Mouse (Mus musculus): ENCODE results near the gene Aqp1. TPM values are rescaled to one million over a fixed set of nuclear protein-coding genes. Genes with fewer than 3 reads are reported as not detected.

The Aqp1 gene
- total and polyA plus RNA-seq, 3 experiments: 50.3 TPM; not detected in 2

GRCm38 (mm10) chr6:55384356-55384951 is 48.2 kb downstream of the Aqp1 start:
- H3K36me3 ChIP-seq (replicated peaks): no peaks in the 10 kb centered on the region
- H3K27me3 ChIP-seq (ENCODE audit: insufficient read depth, low read length): peaks cover 3% of the 10 kb centered on the region; the same call in 1 of the 2 replicates
- DNase-seq (ENCODE audit: low spot score) (no peak), ATAC-seq (ENCODE audit: extremely low read depth, insufficient number of reproducible peaks, low FRiP score, poor library complexity, severe bottlenecking) (no peak)
- no peak overlapping the region for H3K4me3 ChIP-seq (ENCODE audit: low read depth, low read length)
- no peaks in the 10 kb centered on the region for H3K9me3 ChIP-seq (replicated peaks)
- no peaks in the 10 kb centered on the region for H3K4me1 ChIP-seq (ENCODE audit: insufficient read depth, low read depth, low read length)
- no peak for TF ChIP-seq POLR2AphosphoS5 (IDR thresholded peaks at IDR 0.05; ENCODE audit: insufficient replicate concordance, low read depth, low read length)
- no peak for TF ChIP-seq GATA1 (IDR thresholded peaks at IDR 0.05; ENCODE audit: borderline replicate concordance, low read length)
- TF ChIP-seq TAL1 (conservative IDR thresholded peaks at IDR 0.05; ENCODE audit: low read depth, low read length): no peak
- no peak for TF ChIP-seq GATA2 (IDR thresholded peaks at IDR 0.05; ENCODE audit: borderline replicate concordance, low read depth, low read length)
- no peak for TF ChIP-seq CTCF (IDR thresholded peaks at IDR 0.05; ENCODE audit: low read depth, low read length)

GRCm38 (mm10) chr6:55388546-55389169 is 52.4 kb downstream of the Aqp1 start:
- no peak overlapping the region for H3K4me3 ChIP-seq (ENCODE audit: low read depth, low read length)
- DNase-seq (ENCODE audit: low spot score) (no peak), ATAC-seq (ENCODE audit: extremely low read depth, insufficient number of reproducible peaks, low FRiP score, poor library complexity, severe bottlenecking) (no peak)
- H3K27me3 ChIP-seq (ENCODE audit: insufficient read depth, low read length): no peaks in the 10 kb centered on the region; the same call in 1 of the 2 replicates
- H3K9me3 ChIP-seq (replicated peaks): no peaks in the 10 kb centered on the region
- no peaks in the 10 kb centered on the region for H3K4me1 ChIP-seq (ENCODE audit: insufficient read depth, low read depth, low read length)
- TF ChIP-seq CTCF (IDR thresholded peaks at IDR 0.05; ENCODE audit: low read depth, low read length) (no peak), GATA1 (IDR thresholded peaks at IDR 0.05; ENCODE audit: borderline replicate concordance, low read length) (no peak), GATA2 (IDR thresholded peaks at IDR 0.05; ENCODE audit: borderline replicate concordance, low read depth, low read length) (no peak)
- no peaks in the 10 kb centered on the region for H3K36me3 ChIP-seq (replicated peaks)

DNA sequence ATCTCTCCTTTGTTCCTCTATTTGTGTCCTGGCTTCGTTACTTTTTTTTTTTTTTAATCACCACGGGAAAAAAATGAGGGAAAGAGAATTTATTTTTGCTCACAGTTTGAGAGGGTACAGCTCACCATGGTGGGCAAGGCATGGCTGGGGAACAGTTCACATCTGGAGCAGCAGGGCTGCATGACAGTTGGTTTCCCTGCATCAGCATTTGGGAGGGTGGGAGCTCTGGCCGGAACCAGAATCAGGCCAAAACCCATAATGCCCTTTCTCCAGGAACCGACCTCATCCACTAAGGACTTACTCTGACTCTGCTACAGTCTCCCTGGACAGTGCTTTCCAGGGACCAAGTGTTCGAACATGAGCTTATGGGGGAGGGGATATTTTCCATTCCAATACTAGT is 53.1 kb downstream of the Aqp1 start:
- ATAC-seq (ENCODE audit: extremely low read depth, insufficient number of reproducible peaks, low FRiP score, poor library complexity, severe bottlenecking) (no peak), DNase-seq (ENCODE audit: low spot score) (no peak)
- Histone ChIP-seq H3K4me1 (ENCODE audit: insufficient read depth, low read depth, low read length) (no peaks in the 10 kb centered on the region), H3K4me3 (ENCODE audit: low read depth, low read length) (no peak overlapping the region), H3K9me3 (replicated peaks) (no peaks in the 10 kb centered on the region), H3K27me3 (ENCODE audit: insufficient read depth, low read length) (no peaks in the 10 kb centered on the region; the same call in 1 of the 2 replicates), H3K36me3 (replicated peaks) (no peaks in the 10 kb centered on the region)
- TF ChIP-seq GATA1 (IDR thresholded peaks at IDR 0.05; ENCODE audit: borderline replicate concordance, low read length) (no peak), CTCF (IDR thresholded peaks at IDR 0.05; ENCODE audit: low read depth, low read length) (no peak), POLR2AphosphoS5 (IDR thresholded peaks at IDR 0.05; ENCODE audit: insufficient replicate concordance, low read depth, low read length) (no peak), TAL1 (conservative IDR thresholded peaks at IDR 0.05; ENCODE audit: low read depth, low read length) (no peak), GATA2 (IDR thresholded peaks at IDR 0.05; ENCODE audit: borderline replicate concordance, low read depth, low read length) (no peak)

GRCm38 (mm10) chr6:55391814-55392213 is 55.6 kb downstream of the Aqp1 start:
- Histone ChIP-seq H3K9me3 (replicated peaks) (no peaks in the 10 kb centered on the region), H3K4me3 (ENCODE audit: low read depth, low read length) (no peak overlapping the region), H3K27me3 (ENCODE audit: insufficient read depth, low read length) (peaks cover 3% of the 10 kb centered on the region; the same call in 1 of the 2 replicates), H3K4me1 (ENCODE audit: insufficient read depth, low read depth, low read length) (no peaks in the 10 kb centered on the region), H3K36me3 (replicated peaks) (no peaks in the 10 kb centered on the region)
- no peak for TF ChIP-seq GATA2 (IDR thresholded peaks at IDR 0.05; ENCODE audit: borderline replicate concordance, low read depth, low read length)
- ATAC-seq (ENCODE audit: extremely low read depth, insufficient number of reproducible peaks, low FRiP score, poor library complexity, severe bottlenecking) (no peak), DNase-seq (ENCODE audit: low spot score) (no peak)

DNA sequence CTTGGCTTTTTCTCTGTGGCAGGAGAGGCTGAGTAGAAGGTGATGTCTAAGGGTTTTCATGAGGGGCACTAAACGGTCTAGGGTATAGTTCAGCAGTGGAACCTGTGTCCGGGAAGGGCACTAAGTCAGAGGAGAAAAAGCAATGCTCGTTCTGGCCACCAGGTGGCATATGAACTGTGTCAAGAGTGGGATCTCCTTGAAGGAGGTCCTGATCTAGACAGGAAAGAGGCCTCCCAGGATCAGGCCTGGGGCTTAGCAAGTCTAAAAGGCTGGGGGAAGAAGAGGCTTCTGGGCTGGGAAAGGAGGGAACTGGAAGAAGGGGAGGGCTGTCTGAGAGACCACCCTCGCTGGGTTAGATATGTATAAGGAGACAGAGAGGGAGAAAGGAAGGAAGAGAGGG is 56.2 kb downstream of the Aqp1 start:
- TF ChIP-seq CTCF (IDR thresholded peaks at IDR 0.05; ENCODE audit: low read depth, low read length) (peak; percentile 42; the same call in 1 of the 2 replicates), GATA2 (IDR thresholded peaks at IDR 0.05; ENCODE audit: borderline replicate concordance, low read depth, low read length) (no peak), TAL1 (conservative IDR thresholded peaks at IDR 0.05; ENCODE audit: low read depth, low read length) (no peak)
- peak; percentile 13 for DNase-seq (ENCODE audit: low spot score)

GRCm38 (mm10) chr6:55394854-55395253 is 58.6 kb downstream of the Aqp1 start:
- Histone ChIP-seq H3K27me3 (ENCODE audit: insufficient read depth, low read length) (peaks cover 5% of the 10 kb centered on the region; the same call in 1 of the 2 replicates), H3K9me3 (replicated peaks) (no peaks in the 10 kb centered on the region)
- TF ChIP-seq TAL1 (conservative IDR thresholded peaks at IDR 0.05; ENCODE audit: low read depth, low read length) (no peak), CTCF (IDR thresholded peaks at IDR 0.05; ENCODE audit: low read depth, low read length) (no peak), POLR2AphosphoS5 (IDR thresholded peaks at IDR 0.05; ENCODE audit: insufficient replicate concordance, low read depth, low read length) (no peak), GATA1 (IDR thresholded peaks at IDR 0.05; ENCODE audit: borderline replicate concordance, low read length) (no peak), GATA2 (IDR thresholded peaks at IDR 0.05; ENCODE audit: borderline replicate concordance, low read depth, low read length) (no peak)

More for the DNA sequence above, 56.2 kb downstream of the Aqp1 start:
- Histone ChIP-seq H3K4me3 (ENCODE audit: low read depth, low read length) (no peak overlapping the region), H3K27me3 (ENCODE audit: insufficient read depth, low read length) (peaks cover 5% of the 10 kb centered on the region; the same call in 1 of the 2 replicates), H3K4me1 (ENCODE audit: insufficient read depth, low read depth, low read length) (no peaks in the 10 kb centered on the region), H3K9me3 (replicated peaks) (no peaks in the 10 kb centered on the region), H3K36me3 (replicated peaks) (no peaks in the 10 kb centered on the region)
- no peak for ATAC-seq (ENCODE audit: extremely low read depth, insufficient number of reproducible peaks, low FRiP score, poor library complexity, severe bottlenecking)

More at GRCm38 (mm10) chr6:55394854-55395253, 58.6 kb downstream of the Aqp1 start:
- DNase-seq (ENCODE audit: low spot score) (no peak), ATAC-seq (ENCODE audit: extremely low read depth, insufficient number of reproducible peaks, low FRiP score, poor library complexity, severe bottlenecking) (no peak)
- H3K4me1 ChIP-seq (ENCODE audit: insufficient read depth, low read depth, low read length): no peaks in the 10 kb centered on the region
- no peak overlapping the region for H3K4me3 ChIP-seq (ENCODE audit: low read depth, low read length)
- H3K36me3 ChIP-seq (replicated peaks): no peaks in the 10 kb centered on the region

Measured in G1E (cell line).